Mouse (Mus musculus): ENCODE results near the gene Itprid1. TPM values are rescaled to one million over a fixed set of nuclear protein-coding genes. Genes with fewer than 3 reads are reported as not detected.

The Itprid1 gene
- total RNA-seq, 1 experiment from 2014 or later: not detected

Other genes with a start within 250 kb of the Itprid1 start
- gene Neurod6, start 155.6 kb upstream of the Itprid1 start, total RNA-seq (2017): not detected in 2 replicates
- not detected in 2 replicates for gene Ppp1r17, start 180.6 kb downstream of the Itprid1 start, total RNA-seq (2017)

Measured in neutrophil, adult 5-6 weeks (primary cell).